Mouse (Mus musculus): Measurements from ENCODE around the gene Inpp4b. TPM values are rescaled to one million over a fixed set of nuclear protein-coding genes. Genes with fewer than 3 reads are reported as not detected.

The Inpp4b gene
- polyA plus RNA-seq, 1 experiment from 2014 or later, result 6.0 TPM

GRCm38 (mm10) chr8:81865664-81866063 lies 523.3 kb downstream of the Inpp4b start:
- Histone ChIP-seq H3K36me3 (no peaks in the 10 kb centered on the region), H3K27me3 (replicated peaks) (no peaks in the 10 kb centered on the region), H3K4me3 (replicated peaks) (no peak overlapping the region), H3K4me1 (replicated peaks) (no peaks in the 10 kb centered on the region), H3K9ac (no peak overlapping the region), H3K4me2 (replicated peaks) (no peak overlapping the region), H3K9me3 (no peaks in the 10 kb centered on the region), H3K27ac (no peak overlapping the region)
- 33% methylated on average over 3 of the region's 3 CpGs for WGBS
- ATAC-seq, result no peak

- WGBS, result 62% methylated on average over 3 of the region's 3 CpGs
Measured at GRCm38 (mm10) chr8:81867020-81867419, 524.7 kb downstream of the Inpp4b start.

GRCm38 (mm10) chr8:81870466-81870865 lies 528.1 kb downstream of the Inpp4b start:
- H3K36me3 ChIP-seq, result no peaks in the 10 kb centered on the region
- ATAC-seq, result no peak

More at GRCm38 (mm10) chr8:81867020-81867419, 524.7 kb downstream of the Inpp4b start:
- Histone ChIP-seq H3K9me3 (no peaks in the 10 kb centered on the region), H3K27me3 (replicated peaks) (no peaks in the 10 kb centered on the region), H3K4me2 (replicated peaks) (no peak overlapping the region), H3K4me3 (replicated peaks) (no peak overlapping the region), H3K4me1 (replicated peaks) (no peaks in the 10 kb centered on the region), H3K9ac (no peak overlapping the region), H3K36me3 (no peaks in the 10 kb centered on the region), H3K27ac (no peak overlapping the region)
- no peak for ATAC-seq

GRCm38 (mm10) chr8:81880071-81880470 lies 537.7 kb downstream of the Inpp4b start:
- Histone ChIP-seq H3K4me3 (replicated peaks) (no peak overlapping the region), H3K36me3 (no peaks in the 10 kb centered on the region), H3K9me3 (no peaks in the 10 kb centered on the region), H3K27me3 (replicated peaks) (no peaks in the 10 kb centered on the region), H3K4me1 (replicated peaks) (no peaks in the 10 kb centered on the region), H3K9ac (no peak overlapping the region), H3K4me2 (replicated peaks) (no peak overlapping the region), H3K27ac (no peak overlapping the region)
- 52% methylated on average over 3 of the region's 3 CpGs for WGBS
- ATAC-seq, result no peak

More at GRCm38 (mm10) chr8:81870466-81870865, 528.1 kb downstream of the Inpp4b start:
- Histone ChIP-seq H3K27ac (no peak overlapping the region), H3K4me2 (replicated peaks) (no peak overlapping the region), H3K27me3 (replicated peaks) (no peaks in the 10 kb centered on the region), H3K4me3 (replicated peaks) (no peak overlapping the region), H3K9me3 (no peaks in the 10 kb centered on the region), H3K4me1 (replicated peaks) (no peaks in the 10 kb centered on the region), H3K9ac (no peak overlapping the region)
- WGBS, result 95% methylated on average over 2 of the region's 2 CpGs

- Histone ChIP-seq H3K4me2 (replicated peaks) (no peak overlapping the region), H3K4me1 (replicated peaks) (no peaks in the 10 kb centered on the region), H3K4me3 (replicated peaks) (no peak overlapping the region), H3K36me3 (no peaks in the 10 kb centered on the region), H3K9me3 (no peaks in the 10 kb centered on the region), H3K27ac (no peak overlapping the region), H3K27me3 (replicated peaks) (no peaks in the 10 kb centered on the region), H3K9ac (no peak overlapping the region)
- WGBS, result 85% methylated on average over 5 of the region's 5 CpGs
- no peak for ATAC-seq
Measured at GRCm38 (mm10) chr8:81884195-81884594, 541.8 kb downstream of the Inpp4b start.

- no peak for ATAC-seq
- no peak overlapping the region for H3K9ac ChIP-seq
- no peaks in the 10 kb centered on the region for H3K9me3 ChIP-seq
- no peaks in the 10 kb centered on the region for H3K27me3 ChIP-seq (replicated peaks)
- H3K4me3 ChIP-seq (replicated peaks), result no peak overlapping the region
- H3K36me3 ChIP-seq, result no peaks in the 10 kb centered on the region
- H3K4me2 ChIP-seq (replicated peaks), result no peak overlapping the region
- H3K27ac ChIP-seq, result no peak overlapping the region
- no peaks in the 10 kb centered on the region for H3K4me1 ChIP-seq (replicated peaks)
Measured at GRCm38 (mm10) chr8:81888843-81889242, 546.5 kb downstream of the Inpp4b start.

- H3K4me2 ChIP-seq (replicated peaks), result no peak overlapping the region
- ATAC-seq, result no peak
- no peak overlapping the region for H3K9ac ChIP-seq
- no peaks in the 10 kb centered on the region for H3K4me1 ChIP-seq (replicated peaks)
- no peak overlapping the region for H3K4me3 ChIP-seq (replicated peaks)
- H3K27ac ChIP-seq, result no peak overlapping the region
- H3K36me3 ChIP-seq, result no peaks in the 10 kb centered on the region
- no peaks in the 10 kb centered on the region for H3K9me3 ChIP-seq
- 92% methylated on average over 1 of the region's 1 CpGs for WGBS
- H3K27me3 ChIP-seq (replicated peaks), result no peaks in the 10 kb centered on the region
Measured at GRCm38 (mm10) chr8:81893292-81893691, 550.9 kb downstream of the Inpp4b start.

GRCm38 (mm10) chr8:81946812-81947211 lies 604.5 kb downstream of the Inpp4b start:
- H3K9me3 ChIP-seq, result no peaks in the 10 kb centered on the region
- 95% methylated on average over 5 of the region's 5 CpGs for WGBS
- no peaks in the 10 kb centered on the region for H3K36me3 ChIP-seq
- no peak overlapping the region for H3K4me2 ChIP-seq (replicated peaks)
- H3K27ac ChIP-seq, result no peak overlapping the region
- no peak overlapping the region for H3K9ac ChIP-seq
- H3K4me3 ChIP-seq (replicated peaks), result no peak overlapping the region
- H3K27me3 ChIP-seq (replicated peaks), result no peaks in the 10 kb centered on the region
- H3K4me1 ChIP-seq (replicated peaks), result no peaks in the 10 kb centered on the region
- ATAC-seq, result no peak

GRCm38 (mm10) chr8:81953101-81953500 lies 610.7 kb downstream of the Inpp4b start:
- H3K9me3 ChIP-seq, result no peaks in the 10 kb centered on the region
- no peaks in the 10 kb centered on the region for H3K36me3 ChIP-seq
- WGBS, result 76% methylated on average over 2 of the region's 2 CpGs
- no peak overlapping the region for H3K9ac ChIP-seq
- no peak for ATAC-seq
- no peak overlapping the region for H3K4me2 ChIP-seq (replicated peaks)
- no peaks in the 10 kb centered on the region for H3K4me1 ChIP-seq (replicated peaks)
- H3K27ac ChIP-seq, result no peak overlapping the region
- H3K4me3 ChIP-seq (replicated peaks), result no peak overlapping the region
- no peaks in the 10 kb centered on the region for H3K27me3 ChIP-seq (replicated peaks)

- H3K27me3 ChIP-seq (replicated peaks), result no peaks in the 10 kb centered on the region
- no peak overlapping the region for H3K4me3 ChIP-seq (replicated peaks)
- H3K4me1 ChIP-seq (replicated peaks), result no peaks in the 10 kb centered on the region
- WGBS, result 58% methylated on average over 8 of the region's 8 CpGs
- no peak for ATAC-seq
- H3K9ac ChIP-seq, result no peak overlapping the region
- no peak overlapping the region for H3K4me2 ChIP-seq (replicated peaks)
- no peaks in the 10 kb centered on the region for H3K36me3 ChIP-seq
- no peak overlapping the region for H3K27ac ChIP-seq
- H3K9me3 ChIP-seq, result no peaks in the 10 kb centered on the region
Measured at GRCm38 (mm10) chr8:81985128-81985665, 642.8 kb downstream of the Inpp4b start.

GRCm38 (mm10) chr8:81992966-81993365 lies 650.6 kb downstream of the Inpp4b start:
- Histone ChIP-seq H3K4me1 (replicated peaks) (0 out of 2 replicates have a peak, but pooled peaks cover 2% of the 10 kb centered on the region), H3K4me3 (replicated peaks) (no peak overlapping the region), H3K9me3 (no peaks in the 10 kb centered on the region), H3K9ac (no peak overlapping the region), H3K4me2 (replicated peaks) (no peak overlapping the region), H3K27ac (no peak overlapping the region), H3K27me3 (replicated peaks) (no peaks in the 10 kb centered on the region), H3K36me3 (no peaks in the 10 kb centered on the region)
- 90% methylated on average over 3 of the region's 3 CpGs for WGBS
- no peak for ATAC-seq

GRCm38 (mm10) chr8:81996239-81996638 lies 653.9 kb downstream of the Inpp4b start:
- WGBS, result 49% methylated on average over 3 of the region's 3 CpGs
- Histone ChIP-seq H3K9ac (no peak overlapping the region), H3K4me1 (replicated peaks) (0 out of 2 replicates have a peak, but pooled peaks cover 2% of the 10 kb centered on the region), H3K9me3 (no peaks in the 10 kb centered on the region), H3K36me3 (no peaks in the 10 kb centered on the region), H3K27me3 (replicated peaks) (no peaks in the 10 kb centered on the region), H3K4me2 (replicated peaks) (no peak overlapping the region), H3K27ac (no peak overlapping the region), H3K4me3 (replicated peaks) (no peak overlapping the region)
- ATAC-seq, result no peak

- Histone ChIP-seq H3K9ac (no peak overlapping the region), H3K4me1 (replicated peaks) (0 out of 2 replicates have a peak, but pooled peaks cover 2% of the 10 kb centered on the region), H3K4me3 (replicated peaks) (no peak overlapping the region), H3K36me3 (no peaks in the 10 kb centered on the region), H3K27ac (0 out of 2 replicates have a peak overlapping the region, but pooled peaks have one; percentile 32), H3K4me2 (replicated peaks) (no peak overlapping the region), H3K27me3 (replicated peaks) (no peaks in the 10 kb centered on the region), H3K9me3 (no peaks in the 10 kb centered on the region)
- ATAC-seq, result no peak
- 42% methylated on average over 1 of the region's 1 CpGs for WGBS
Measured at GRCm38 (mm10) chr8:81996823-81997222, 654.5 kb downstream of the Inpp4b start.

Measured in intestine, embryonic 15.5 days (tissue).